Mouse (Mus musculus) heart, embryonic 16.5 days (tissue): Measurements from ENCODE around the gene Rptor. TPM values are rescaled to one million over a fixed set of nuclear protein-coding genes. Genes with fewer than 3 reads are reported as not detected.
A peak's percentile ranks its signal among the peaks of the same experiment; 100 is the strongest.

Source experiments
- ATAC-seq: fragments of 200-750 bp; cut with Nextera tagmentation; replicated peaks from 2 replicates; pipeline ENCODE4 v1.8.0; 2017; ENCODE audit warnings: moderate number of reproducible peaks; ENCODE audit not compliant: insufficient read depth, low FRiP score; ENCODE audit errors: extremely low read depth
- H3K27ac ChIP-seq: fragments of 300-500 bp; sonication (generic); 2 replicates; pipeline ENCODE4 v1.5.1; 2014; ENCODE audit warnings: mild to moderate bottlenecking, low read length, control low read depth, moderate library complexity
- H3K27me3 ChIP-seq: fragments of 300-500 bp; sonication (generic); 2 replicates; pipeline ENCODE4 v1.6.1; 2014; ENCODE audit warnings: low read length, mixed read lengths; ENCODE audit not compliant: control insufficient read depth, insufficient read depth
- H3K36me3 ChIP-seq: fragments of 300-500 bp; sonication (generic); 2 replicates; pipeline ENCODE4 v1.6.1; 2014; ENCODE audit not compliant: control insufficient read depth, insufficient read depth
- H3K4me1 ChIP-seq: fragments of 300-500 bp; sonication (generic); 2 replicates; pipeline ENCODE4 v1.6.1; 2014; ENCODE audit warnings: low read length, mixed read lengths; ENCODE audit not compliant: control insufficient read depth, insufficient read depth
- H3K4me2 ChIP-seq: fragments of 300-500 bp; sonication (generic); 2 replicates; pipeline ENCODE4 v1.6.1; 2014; ENCODE audit warnings: low read depth, mild to moderate bottlenecking, control low read depth, low read length
- H3K4me3 ChIP-seq: fragments of 300-500 bp; sonication (generic); 2 replicates; pipeline ENCODE4 v1.5.1; 2014; ENCODE audit warnings: mild to moderate bottlenecking, control low read depth, low read length
- H3K9ac ChIP-seq: fragments of 300-500 bp; sonication (generic); 2 replicates; pipeline ENCODE4 v1.6.1; 2014; ENCODE audit warnings: low read length, control low read depth
- H3K9me3 ChIP-seq: fragments of 300-500 bp; sonication (generic); replicated peaks from 2 replicates; pipeline ENCODE4 v1.6.1; 2016; ENCODE audit warnings: low read length; ENCODE audit not compliant: control insufficient read depth
- WGBS: fragments of 180-500 bp; shearing (Covaris S2); extraction: QIAGEN DNeasy Blood & Tissue Kit; methylation state at CpG from one replicate; pipeline ENCODE4 v1.1.7; 2014; 5-methylcytosine and 5-hydroxymethylcytosine counted together
- polyA plus RNA-seq: library from polyadenylated mRNA; unstranded; fragments of >200 nt; fragmentation: Nextera tagmentation; extraction: Ambion mirVana; gene quantifications from 2 replicates; pipeline ENCODE4 v1.2.1, GENCODE M21; 2015

The Rptor gene
- polyA plus RNA-seq, 1 experiment from 2014 or later, result 7.0 TPM

- Histone ChIP-seq H3K27ac (no peak overlapping the region), H3K27me3 (peaks cover 12% of the 10 kb centered on the region), H3K4me2 (peak overlapping the region; percentile 41), H3K9me3 (no peaks in the 10 kb centered on the region), H3K4me1 (peaks cover 13% of the 10 kb centered on the region), H3K4me3 (no peak overlapping the region), H3K36me3 (no peaks in the 10 kb centered on the region), H3K9ac (peak overlapping the region; percentile 38; the same call in 1 of the 2 replicates)
- no peak for ATAC-seq
- 3% methylated on average over 5 of the region's 5 CpGs for WGBS
These were observed 306.7 kb downstream of the Rptor start for GRCm38 (mm10) chr11:119909436-119909835.

- peaks cover 13% of the 10 kb centered on the region for H3K36me3 ChIP-seq
- H3K4me2 ChIP-seq, result peak overlapping the region; percentile 93
- H3K27ac ChIP-seq, result no peak overlapping the region
- peak overlapping the region; percentile 97 for H3K9ac ChIP-seq
- peaks cover 8% of the 10 kb centered on the region for H3K27me3 ChIP-seq
- WGBS, result 12% methylated on average over 7 of the region's 7 CpGs
- no peak for ATAC-seq
- peaks cover 31% of the 10 kb centered on the region for H3K4me1 ChIP-seq
- H3K4me3 ChIP-seq, result peak overlapping the region; percentile 89
- no peaks in the 10 kb centered on the region for H3K9me3 ChIP-seq
These were observed 310.1 kb downstream of the Rptor start for GRCm38 (mm10) chr11:119912845-119913244.

DNA sequence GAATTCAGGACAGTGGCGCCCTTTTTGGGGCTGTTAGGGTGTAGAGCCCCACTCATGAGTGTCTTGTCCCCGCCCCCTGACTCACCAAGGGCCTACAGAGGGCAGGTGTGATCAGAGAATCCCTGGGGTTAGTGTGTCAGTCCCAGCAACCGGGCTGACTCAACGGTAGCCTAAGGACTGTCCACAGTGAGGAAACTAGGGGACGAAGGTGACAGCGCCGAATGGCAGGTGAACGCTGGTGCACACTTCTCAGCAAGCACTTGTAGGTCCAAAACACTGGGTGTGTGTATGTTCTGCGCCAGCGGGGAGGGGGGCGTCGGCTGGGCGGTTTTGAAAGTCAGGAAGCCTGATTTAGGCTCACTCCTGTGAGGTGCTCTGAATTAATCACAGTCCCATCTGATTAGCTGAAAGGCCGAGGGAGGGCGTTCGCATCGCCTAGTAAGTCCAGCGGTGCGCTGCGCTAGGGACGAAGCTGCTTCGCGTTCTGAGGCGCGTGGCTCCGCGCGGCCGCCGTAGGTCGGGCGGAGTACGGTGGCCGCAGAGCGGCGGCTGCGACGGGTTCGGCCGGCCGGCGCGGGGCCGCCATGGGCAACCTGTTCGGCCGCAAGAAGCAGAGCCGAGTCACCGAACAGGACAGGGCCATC, 310.7 kb downstream of the Rptor start, which contains the start of gene Chmp6:
Gene Chmp6, plus strand, starts transcription at position 151 of the 644 bp plus-strand sequence.
- under 1% methylated on average over 48 of the region's 48 CpGs for WGBS
- ATAC-seq, result peak; percentile 69

GRCm38 (mm10) chr11:119913935-119914314, 311.2 kb downstream of the Rptor start:
- Histone ChIP-seq H3K9me3 (no peaks in the 10 kb centered on the region), H3K4me3 (peak overlapping the region; percentile 89), H3K4me1 (peaks cover 31% of the 10 kb centered on the region), H3K27me3 (no peaks in the 10 kb centered on the region; the same call in 1 of the 2 replicates), H3K9ac (peak overlapping the region; percentile 97), H3K27ac (peak overlapping the region; percentile 79), H3K4me2 (peak overlapping the region; percentile 93), H3K36me3 (peaks cover 22% of the 10 kb centered on the region)
- 0% methylated on average over 26 of the region's 26 CpGs for WGBS
- ATAC-seq, result peak; percentile 49

More for the DNA sequence above, 310.7 kb downstream of the Rptor start, which contains the start of gene Chmp6:
- peak within 1 kb of the TSS; percentile 89 for H3K4me3 ChIP-seq
- peak within 1 kb of the TSS; percentile 97 for H3K9ac ChIP-seq
- H3K9me3 ChIP-seq, result no peaks in the 10 kb centered on the region
- H3K4me2 ChIP-seq, result peak within 1 kb of the TSS; percentile 93
- H3K36me3 ChIP-seq, result peaks cover 18% of the 10 kb centered on the region
- peak within 1 kb of the TSS; percentile 79 for H3K27ac ChIP-seq
- peaks cover 31% of the 10 kb centered on the region for H3K4me1 ChIP-seq
- H3K27me3 ChIP-seq, result peaks cover 2% of the 10 kb centered on the region

- WGBS, result 18% methylated on average over 4 of the region's 4 CpGs
- ATAC-seq, result no peak
- no peaks in the 10 kb centered on the region for H3K27me3 ChIP-seq
- H3K27ac ChIP-seq, result peak overlapping the region; percentile 79; the same call in 1 of the 2 replicates
- H3K36me3 ChIP-seq, result peaks cover 25% of the 10 kb centered on the region
- peak overlapping the region; percentile 93 for H3K4me2 ChIP-seq
- peak overlapping the region; percentile 89 for H3K4me3 ChIP-seq
- H3K9ac ChIP-seq, result peak overlapping the region; percentile 97
- H3K9me3 ChIP-seq, result no peaks in the 10 kb centered on the region
- H3K4me1 ChIP-seq, result peaks cover 31% of the 10 kb centered on the region
These were observed 311.7 kb downstream of the Rptor start for GRCm38 (mm10) chr11:119914381-119914780.

DNA sequence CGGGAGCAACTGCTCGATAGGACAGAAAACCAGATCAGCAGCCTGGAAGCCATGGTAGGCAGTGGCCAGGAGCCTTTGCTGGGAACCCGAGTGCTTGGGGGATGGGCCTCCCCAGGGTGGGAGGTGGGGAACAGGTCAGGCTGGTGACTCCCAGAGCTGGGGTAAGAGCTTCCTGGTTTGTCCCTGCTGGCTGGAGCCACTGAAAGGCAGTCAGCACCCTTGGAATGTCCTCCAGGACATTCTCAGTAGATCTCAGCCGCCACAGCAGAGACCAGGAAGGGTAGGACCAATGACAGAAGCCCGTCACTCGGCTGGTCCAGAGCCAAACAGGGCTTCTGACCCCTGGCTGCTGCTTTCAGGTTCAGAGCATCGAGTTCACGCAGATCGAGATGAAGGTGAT, 313.0 kb downstream of the Rptor start:
- H3K9me3 ChIP-seq, result no peaks in the 10 kb centered on the region
- WGBS, result 67% methylated on average over 9 of the region's 9 CpGs
- ATAC-seq, result no peak
- no peaks in the 10 kb centered on the region for H3K27me3 ChIP-seq
- H3K36me3 ChIP-seq, result peaks cover 28% of the 10 kb centered on the region
- H3K4me2 ChIP-seq, result no peak overlapping the region; the same call in 1 of the 2 replicates
- H3K9ac ChIP-seq, result peak overlapping the region; percentile 3; the same call in 1 of the 2 replicates
- no peak overlapping the region for H3K4me3 ChIP-seq
- no peak overlapping the region for H3K27ac ChIP-seq
- H3K4me1 ChIP-seq, result peaks cover 25% of the 10 kb centered on the region

DNA sequence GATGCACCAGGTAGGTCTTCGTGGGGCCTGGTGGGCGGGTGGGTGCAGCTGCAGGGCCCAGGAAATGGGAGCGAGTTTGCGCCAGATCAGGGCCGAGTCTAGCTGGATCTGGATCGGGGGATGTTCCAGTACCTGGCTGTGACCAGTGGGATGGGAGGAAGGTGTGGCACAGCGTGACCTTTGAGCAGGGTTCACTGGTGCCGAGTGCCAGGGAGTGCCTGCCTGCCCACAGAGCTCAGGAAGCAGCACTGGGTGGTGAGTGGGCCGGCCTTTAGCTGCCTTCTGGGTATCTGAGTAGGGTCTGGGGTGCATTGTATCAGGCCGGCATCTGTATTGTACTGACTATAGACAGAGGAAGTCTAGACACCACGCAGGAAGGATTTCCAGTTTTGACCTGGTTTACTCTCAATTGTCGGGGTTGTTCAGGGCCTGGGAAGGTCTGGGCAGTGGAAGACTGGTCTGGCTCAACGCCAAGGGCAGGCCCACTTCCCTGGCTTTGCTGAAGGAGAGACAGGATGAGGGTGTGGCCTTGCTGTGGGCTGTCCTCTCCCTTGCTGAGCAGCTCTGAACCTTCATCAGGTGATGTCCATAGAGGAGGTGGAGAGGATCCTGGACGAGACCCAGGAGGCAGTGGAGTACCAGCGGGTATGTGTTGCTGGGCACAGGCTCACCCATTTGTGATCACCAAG, 313.5 kb downstream of the Rptor start:
- H3K27me3 ChIP-seq, result no peaks in the 10 kb centered on the region
- no peak overlapping the region for H3K9ac ChIP-seq
- no peaks in the 10 kb centered on the region for H3K9me3 ChIP-seq
- peaks cover 28% of the 10 kb centered on the region for H3K36me3 ChIP-seq
- WGBS, result 71% methylated on average over 15 of the region's 15 CpGs
- peak; percentile 34 for ATAC-seq
- peaks cover 25% of the 10 kb centered on the region for H3K4me1 ChIP-seq
- peak overlapping the region; percentile 28; the same call in 1 of the 2 replicates for H3K4me2 ChIP-seq
- H3K27ac ChIP-seq, result no peak overlapping the region
- H3K4me3 ChIP-seq, result no peak overlapping the region

GRCm38 (mm10) chr11:119916834-119917469, 314.2 kb downstream of the Rptor start:
- Histone ChIP-seq H3K9ac (no peak overlapping the region), H3K4me3 (no peak overlapping the region), H3K9me3 (no peaks in the 10 kb centered on the region), H3K4me1 (peaks cover 25% of the 10 kb centered on the region), H3K27ac (no peak overlapping the region), H3K36me3 (peaks cover 28% of the 10 kb centered on the region), H3K27me3 (no peaks in the 10 kb centered on the region), H3K4me2 (no peak overlapping the region)
- 81% methylated on average over 21 of the region's 21 CpGs for WGBS
- ATAC-seq, result no peak
